Mouse (Mus musculus) layer of hippocampus, adult 6 months (tissue): Measurements from ENCODE around the gene Cyb5r2. TPM values are rescaled to one million over a fixed set of nuclear protein-coding genes. Genes with fewer than 3 reads are reported as not detected.

Source experiments
- long read RNA-seq, 2 experiments: library from polyadenylated mRNA; unstranded; transcript quantifications; one replicate each; pipeline ENCODE4 v2.0.0; 2019 to 2020
- polyA plus RNA-seq: library from polyadenylated mRNA; unstranded; fragments of <200 nt; fragmentation: Nextera tagmentation; gene quantifications from 2 replicates; pipeline ENCODE4 v1.2.3, GENCODE M21; 2021

The Cyb5r2 gene
- polyA plus RNA-seq: 0.15 and 0.45 TPM in 2 replicates
- long read RNA-seq, experiment 1: 0 reads
- long read RNA-seq, experiment 2, partial matches to known transcripts: 0 of 1 reads
- long read RNA-seq, experiment 2, other reads (novel, unspliced or antisense): 1 of 1 reads

GRCm38 (mm10) chr7:107757308-107758151, at the start of gene Cyb5r2:
Cyb5r2 (minus strand) TSS chr7:107758032.

GRCm38 (mm10) chr7:107801108-107801507, 43.3 kb upstream of the Cyb5r2 start, which contains the start of gene Ovch2:
Ovch2 (minus strand) TSS chr7:107801208.

Other genes starting within 250 kb of the Cyb5r2 start
- 19.8 and 20.2 TPM in 2 replicates for gene Olfml1, start 190.6 kb downstream of the Cyb5r2 start, polyA plus RNA-seq
- 3.1 and 4.3 TPM in 2 replicates for gene Ppfibp2, start 162.8 kb downstream of the Cyb5r2 start, polyA plus RNA-seq
- gene 5330417H12Rik, start 132.9 kb downstream of the Cyb5r2 start, polyA plus RNA-seq: not detected in 2 replicates
- not detected in 2 replicates for gene Ovch2, start 43.2 kb upstream of the Cyb5r2 start, polyA plus RNA-seq
- not detected in 2 replicates for gene Olfr467, start 54.2 kb upstream of the Cyb5r2 start, polyA plus RNA-seq
- gene Olfr469, start 67.5 kb upstream of the Cyb5r2 start, polyA plus RNA-seq: not detected in 2 replicates
- gene Olfr470, start 89.5 kb upstream of the Cyb5r2 start, polyA plus RNA-seq: not detected in 2 replicates
- gene Olfr472, start 139.9 kb upstream of the Cyb5r2 start, polyA plus RNA-seq: not detected in 2 replicates
- gene Olfr473, start 172.4 kb upstream of the Cyb5r2 start, polyA plus RNA-seq: not detected in 2 replicates
- gene Olfr474, start 196.6 kb upstream of the Cyb5r2 start, polyA plus RNA-seq: not detected in 2 replicates
- not detected in 2 replicates for gene Olfr476, start 206.8 kb upstream of the Cyb5r2 start, polyA plus RNA-seq
- not detected in 2 replicates for gene Olfr477, start 228.7 kb upstream of the Cyb5r2 start, polyA plus RNA-seq